Mouse (Mus musculus): ENCODE results near the gene Gemin8. TPM values are rescaled to one million over a fixed set of nuclear protein-coding genes. Genes with fewer than 3 reads are reported as not detected.
A peak's percentile ranks its signal among the peaks of the same experiment; 100 is the strongest.

The Gemin8 gene
- polyA plus RNA-seq, 1 experiment = 11.8 TPM

GRCm38 (mm10) chrX:166236131-166236530 lies 65.9 kb downstream of the Gemin8 start:
- H3K27me3 ChIP-seq (ENCODE audit: control insufficient read depth, insufficient read depth, low read length) = no peaks in the 10 kb centered on the region; the same call in 1 of the 2 replicates
- no peak for DNase-seq
- no peak overlapping the region for H3K27ac ChIP-seq (ENCODE audit: insufficient read depth, low read length)
- WGBS = 52% methylated on average over 2 of the region's 2 CpGs
- H3K4me1 ChIP-seq (ENCODE audit: control insufficient read depth, insufficient read depth, low read length) = no peaks in the 10 kb centered on the region
- TF ChIP-seq CTCF (IDR thresholded peaks at IDR 0.05; ENCODE audit: borderline replicate concordance, insufficient read depth, low read depth, low read length) = no peak
- no peak for TF ChIP-seq POLR2A (IDR thresholded peaks at IDR 0.05; ENCODE audit: borderline replicate concordance, insufficient read depth, low read length)
- H3K4me3 ChIP-seq (replicated peaks; ENCODE audit: insufficient read depth, low read depth, low read length) = no peak overlapping the region

GRCm38 (mm10) chrX:166238831-166239460 lies 68.7 kb downstream of the Gemin8 start, which contains the start of gene Gpm6b:
Gene Gpm6b, plus strand, starts transcription at chrX:166238911.
- no peak for TF ChIP-seq CTCF (IDR thresholded peaks at IDR 0.05; ENCODE audit: borderline replicate concordance, insufficient read depth, low read depth, low read length)
- no peak for TF ChIP-seq POLR2A (IDR thresholded peaks at IDR 0.05; ENCODE audit: borderline replicate concordance, insufficient read depth, low read length)
- Histone ChIP-seq H3K27ac (ENCODE audit: insufficient read depth, low read length) (peak within 1 kb of the TSS; percentile 52; the same call in 1 of the 2 replicates), H3K4me3 (replicated peaks; ENCODE audit: insufficient read depth, low read depth, low read length) (peak within 1 kb of the TSS; percentile 74), H3K4me1 (ENCODE audit: control insufficient read depth, insufficient read depth, low read length) (no peaks in the 10 kb centered on the region), H3K27me3 (ENCODE audit: control insufficient read depth, insufficient read depth, low read length) (no peaks in the 10 kb centered on the region; the same call in 1 of the 2 replicates)
- DNase-seq = peak; percentile 43 to 47
- 8% methylated on average over 51 of the region's 63 CpGs for WGBS

GRCm38 (mm10) chrX:166239520-166239919 lies 69.3 kb downstream of the Gemin8 start:
- peak in 1 of 2 experiments; percentile 17 for DNase-seq
- Histone ChIP-seq H3K27ac (ENCODE audit: insufficient read depth, low read length) (no peak overlapping the region; the same call in 1 of the 2 replicates), H3K4me3 (replicated peaks; ENCODE audit: insufficient read depth, low read depth, low read length) (peak overlapping the region; percentile 74), H3K27me3 (ENCODE audit: control insufficient read depth, insufficient read depth, low read length) (no peaks in the 10 kb centered on the region; the same call in 1 of the 2 replicates), H3K4me1 (ENCODE audit: control insufficient read depth, insufficient read depth, low read length) (no peaks in the 10 kb centered on the region)
- TF ChIP-seq CTCF (IDR thresholded peaks at IDR 0.05; ENCODE audit: borderline replicate concordance, insufficient read depth, low read depth, low read length) (no peak), POLR2A (IDR thresholded peaks at IDR 0.05; ENCODE audit: borderline replicate concordance, insufficient read depth, low read length) (no peak)
- WGBS = 14% methylated on average over 13 of the region's 13 CpGs

Other genes starting within 250 kb of the Gemin8 start
- gene Gpm6b, start 68.5 kb downstream of the Gemin8 start, polyA plus RNA-seq (2012; rRNA removed) = 495 and 538 TPM in 2 replicates

Data from cerebellum, adult 2 months (tissue).